Mouse (Mus musculus): ENCODE data around the gene Flad1.

- no peak for TF ChIP-seq POLR2A (IDR thresholded peaks at IDR 0.05; ENCODE audit: borderline replicate concordance, control insufficient read depth, low read depth, low read length)
- no peak for TF ChIP-seq CTCF (IDR thresholded peaks at IDR 0.05; ENCODE audit: control insufficient read depth, insufficient read depth, low read length)
Observed at GRCm38 (mm10) chr3:89356029-89356428, 55.6 kb downstream of the Flad1 start.
